16 mouse cellular contexts compared by ENCODE assay signal in genomic region chr11:88274111-88274879, GRCm38 (mm10). TPM values are rescaled to one million over a fixed set of nuclear protein-coding genes. Genes with fewer than 3 reads are reported as not detected.
DNase-seq lines count a peak whose midpoint lies in the region; ATAC-seq lines count a peak whose summit lies in the region.
"Had no signal": no experiment of that assay in that cellular context is flagged by ENCODE, and none has a peak within 500 bp of the region (broad histone marks: within the 10 kb centered on the region; RNA-seq: fewer than 3 reads in every experiment).

No protein-coding gene starts in this region.

- peak overlapping the region; percentile 2 for H3K4me2 ChIP-seq in hindbrain, embryonic 11.5 days (replicated peaks; ENCODE audit: low read depth, low read length)
- peak overlapping the region; percentile 37 for H3K4me2 ChIP-seq in midbrain, embryonic 12.5 days (replicated peaks)

- DNase-seq in embryo, embryonic 10.5 days (ENCODE audit: low spot score): peak; percentile 45
- DNase-seq in embryo, embryonic 10 days (ENCODE audit: low spot score): no peak
- no peak for DNase-seq in embryonic facial prominence, embryonic 10.5 days (ENCODE audit: low spot score)
- peak; percentile 55 for DNase-seq in hindbrain, embryonic 11.5 days (ENCODE audit: low spot score)
- DNase-seq in adrenal gland, postnatal 4 days (ENCODE audit: low spot score in 2 of 2): no peak
- DNase-seq in testis, postnatal 14 days (ENCODE audit: low spot score): no peak
- DNase-seq: gastrocnemius, postnatal 10 days; liver; lung, postnatal 14 days; thymus, postnatal 36 days had no signal

- H3K27ac ChIP-seq in embryonic facial prominence, embryonic 10.5 days (replicated peaks): peak overlapping the region; percentile 86
- peak overlapping the region; percentile 92 for H3K27ac ChIP-seq in hindbrain, embryonic 11.5 days (ENCODE audit: low read depth, low read length)
- peak overlapping the region; percentile 93 for H3K27ac ChIP-seq in midbrain, embryonic 12.5 days (replicated peaks)

- WGBS in embryonic facial prominence, embryonic 10.5 days: 58% methylated on average over 23 of the region's 23 CpGs
- 16% methylated on average over 23 of the region's 23 CpGs for WGBS in hindbrain, embryonic 11.5 days
- 19% methylated on average over 23 of the region's 23 CpGs for WGBS in midbrain, embryonic 12.5 days

- peak overlapping the region; percentile 2 for H3K9ac ChIP-seq in hindbrain, embryonic 11.5 days (ENCODE audit: low read depth, low read length)
- H3K9ac ChIP-seq in midbrain, embryonic 12.5 days (replicated peaks): no peak overlapping the region; the same call in 1 of the 2 replicates

- no peaks in the 10 kb centered on the region for H3K36me3 ChIP-seq in embryonic facial prominence, embryonic 10.5 days (replicated peaks)
- H3K36me3 ChIP-seq in hindbrain, embryonic 11.5 days (ENCODE audit: control insufficient read depth, insufficient read depth, low read length): no peaks in the 10 kb centered on the region
- H3K36me3 ChIP-seq in midbrain, embryonic 12.5 days: no peaks in the 10 kb centered on the region

- peaks cover 41% of the 10 kb centered on the region for H3K4me1 ChIP-seq in embryonic facial prominence, embryonic 10.5 days
- H3K4me1 ChIP-seq in hindbrain, embryonic 11.5 days (replicated peaks; ENCODE audit: control insufficient read depth, insufficient read depth, low read length): peaks cover 21% of the 10 kb centered on the region
- peaks cover 51% of the 10 kb centered on the region for H3K4me1 ChIP-seq in midbrain, embryonic 12.5 days

- peaks cover 24% of the 10 kb centered on the region for H3K27me3 ChIP-seq in embryonic facial prominence, embryonic 10.5 days (replicated peaks; ENCODE audit: low read depth, poor library complexity, severe bottlenecking)
- H3K27me3 ChIP-seq in hindbrain, embryonic 11.5 days (ENCODE audit: control insufficient read depth, insufficient read depth, low read length): no peaks in the 10 kb centered on the region
- peaks cover 5% of the 10 kb centered on the region; the same call in 1 of the 2 replicates for H3K27me3 ChIP-seq in midbrain, embryonic 12.5 days

- H3K9me3 ChIP-seq in embryonic facial prominence, embryonic 10.5 days: no peaks in the 10 kb centered on the region
- H3K9me3 ChIP-seq in hindbrain, embryonic 11.5 days (ENCODE audit: control insufficient read depth, low read length): no peaks in the 10 kb centered on the region
- no peaks in the 10 kb centered on the region for H3K9me3 ChIP-seq in midbrain, embryonic 12.5 days

- ATAC-seq in hindbrain, embryonic 11.5 days (ENCODE audit: low FRiP score): peak; percentile 73
- peak; percentile 83 for ATAC-seq in midbrain, embryonic 12.5 days (ENCODE audit: low FRiP score, low read depth)
- no peak for ATAC-seq in frontal cortex, adult (ENCODE audit: low TSS enrichment)

- peak overlapping the region; percentile 33 for H3K4me3 ChIP-seq in embryonic facial prominence, embryonic 10.5 days
- H3K4me3 ChIP-seq in hindbrain, embryonic 11.5 days (ENCODE audit: low read depth, low read length): no peak overlapping the region
- peak overlapping the region; percentile 6; the same call in 1 of the 2 replicates for H3K4me3 ChIP-seq in midbrain, embryonic 12.5 days

RNA-seq across cellular contexts. Expression of gene Ccdc182, which starts 19.6 kb away (rescaled TPM):
- polyA plus RNA-seq in embryonic facial prominence, embryonic 10.5 days (2016; fragmentation: Nextera tagmentation; extraction: Ambion mirVana): 1.7 and 3.6 TPM in 2 replicates
- 9.8 and 10.0 TPM in 2 replicates for polyA plus RNA-seq in hindbrain, embryonic 11.5 days (2014; fragmentation: Nextera tagmentation; extraction: Ambion mirVana)
- polyA plus RNA-seq in midbrain, embryonic 12.5 days (2016; fragmentation: Nextera tagmentation; extraction: Ambion mirVana): 5.0 and 5.7 TPM in 2 replicates
- not detected for total RNA-seq in adrenal gland, postnatal 4 days (2021)
- total RNA-seq: common myeloid progenitor, adult 5-6 weeks; ES-E14; gastrocnemius, postnatal 10 days; heart, postnatal 14 days had no signal
- polyA plus RNA-seq: large intestine, adult 2 months had no signal

Comparison
In these comparisons a context has a peak if more than half of its experiments do, and no peak if none do; other contexts are left out.
1. DNase-seq: peak in embryo, embryonic 10.5 days (single experiment) and hindbrain, embryonic 11.5 days (single experiment); none in embryo, embryonic 10 days (single experiment), embryonic facial prominence, embryonic 10.5 days (single experiment), adrenal gland, postnatal 4 days (0 of 2) and testis, postnatal 14 days (single experiment).
2. Peak in every context shown above with its lines, with median percentiles within 50 percentile points of each other: H3K27ac ChIP-seq.